ENCODE assay signal across 10 mouse cellular contexts in the genomic region with DNA sequence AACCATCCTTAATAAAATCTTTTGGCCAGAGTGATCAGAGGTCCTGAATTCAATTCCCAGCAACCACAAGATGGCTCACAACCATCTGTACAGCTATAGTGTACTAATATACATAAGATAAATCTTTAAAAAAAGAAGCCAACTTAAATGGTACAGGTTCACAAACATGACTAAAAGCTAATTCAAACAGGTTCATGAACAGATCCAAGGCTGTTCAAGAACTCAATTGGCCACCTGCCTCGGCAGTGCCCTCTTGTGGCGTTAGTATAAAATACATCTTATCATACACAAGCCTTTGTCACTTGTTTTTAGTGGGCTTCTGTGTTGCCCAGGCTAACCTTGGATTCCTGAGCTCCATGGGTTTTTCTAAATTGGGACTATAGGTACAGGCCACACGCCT. TPM values are rescaled to one million over a fixed set of nuclear protein-coding genes. Genes with fewer than 3 reads are reported as not detected.
DNase-seq lines count a peak whose midpoint lies in the region; ATAC-seq and TF ChIP-seq lines count a peak whose summit lies in the region.
"Had no signal": no experiment of that assay in that cellular context is flagged by ENCODE, and none has a peak within 500 bp of the region (broad histone marks: within the 10 kb centered on the region; RNA-seq: fewer than 3 reads in every experiment).

No protein-coding gene starts in this region.

- no peak overlapping the region for H3K27ac ChIP-seq in intestine, postnatal 0 days (ENCODE audit: low read depth, low read length)
- H3K27ac ChIP-seq in intestine, embryonic 16.5 days (ENCODE audit: low read length): no peak overlapping the region

- DNase-seq in CD4-positive, CD25-positive, alpha-beta regulatory T cell, adult 2 months (ENCODE audit: low read depth, low spot score): peak; percentile 89
- peak; percentile 79 for DNase-seq in T-cell, adult 2 months (ENCODE audit: low spot score)
- peak; percentile 87 for DNase-seq in embryo, embryonic 10.5 days (ENCODE audit: low spot score)
- DNase-seq in layer of hippocampus, adult 9-10 months (ENCODE audit: low spot score): peak; percentile 41
- peak; percentile 85 for DNase-seq in retina, embryonic 14.5 days (ENCODE audit: low spot score)

- peaks cover 19% of the 10 kb centered on the region for H3K36me3 ChIP-seq in intestine, postnatal 0 days (ENCODE audit: control insufficient read depth, insufficient read depth)
- H3K36me3 ChIP-seq in intestine, embryonic 16.5 days (ENCODE audit: control insufficient read depth, insufficient read depth, low read length): peaks cover 6% of the 10 kb centered on the region; the same call in 1 of the 2 replicates

- WGBS in intestine, postnatal 0 days: 24% methylated on average over 3 of the region's 3 CpGs
- WGBS in intestine, embryonic 16.5 days: 24% methylated on average over 3 of the region's 3 CpGs

- TF ChIP-seq CTCF in intestine, postnatal 0 days (IDR thresholded peaks at IDR 0.05; ENCODE audit: low read depth): peak; percentile 87

- no peak overlapping the region for H3K9ac ChIP-seq in intestine, postnatal 0 days (ENCODE audit: low read depth, low read length)
- H3K9ac ChIP-seq in intestine, embryonic 16.5 days (ENCODE audit: low read depth, low read length): no peak overlapping the region
- H3K9ac ChIP-seq: liver, embryonic 15.5 days had no signal

- no peak overlapping the region for H3K4me2 ChIP-seq in intestine, postnatal 0 days (replicated peaks; ENCODE audit: low read depth)
- no peak overlapping the region for H3K4me2 ChIP-seq in intestine, embryonic 16.5 days (ENCODE audit: low read depth, low read length)
- H3K4me2 ChIP-seq: liver, embryonic 15.5 days had no signal

- H3K9me3 ChIP-seq in intestine, postnatal 0 days (ENCODE audit: control insufficient read depth): no peaks in the 10 kb centered on the region
- no peaks in the 10 kb centered on the region for H3K9me3 ChIP-seq in intestine, embryonic 16.5 days (ENCODE audit: control insufficient read depth, low read length)
- H3K9me3 ChIP-seq: liver, embryonic 15.5 days had no signal

- ATAC-seq in intestine, postnatal 0 days: no peak
- no peak for ATAC-seq in intestine, embryonic 16.5 days
- ATAC-seq in frontal cortex, adult (ENCODE audit: low TSS enrichment): no peak

- H3K4me1 ChIP-seq in intestine, postnatal 0 days (replicated peaks; ENCODE audit: control insufficient read depth, insufficient read depth, low read length): no peaks in the 10 kb centered on the region
- H3K4me1 ChIP-seq in intestine, embryonic 16.5 days (ENCODE audit: control insufficient read depth, insufficient read depth, low read length): peaks cover 12% of the 10 kb centered on the region; the same call in 1 of the 2 replicates

- no peak overlapping the region for H3K4me3 ChIP-seq in intestine, postnatal 0 days (ENCODE audit: low read depth, low read length)
- no peak overlapping the region for H3K4me3 ChIP-seq in intestine, embryonic 16.5 days (ENCODE audit: low read length)
- H3K4me3 ChIP-seq: liver, embryonic 15.5 days had no signal

- no peaks in the 10 kb centered on the region for H3K27me3 ChIP-seq in intestine, postnatal 0 days (replicated peaks; ENCODE audit: control insufficient read depth, insufficient read depth, low read length)
- no peaks in the 10 kb centered on the region for H3K27me3 ChIP-seq in intestine, embryonic 16.5 days (replicated peaks; ENCODE audit: control insufficient read depth, insufficient read depth, low read length)
- H3K27me3 ChIP-seq: liver, embryonic 15.5 days had no signal

RNA-seq across cellular contexts. Expression of gene Eif1, which starts 3.9 kb away (rescaled TPM):
- 1,650 and 1,730 TPM in 2 replicates for polyA plus RNA-seq in intestine, postnatal 0 days (2015; fragmentation: Nextera tagmentation; extraction: Ambion mirVana)
- 1,811 and 1,878 TPM in 2 replicates for polyA plus RNA-seq in intestine, embryonic 16.5 days (2015; fragmentation: Nextera tagmentation; extraction: Ambion mirVana)

RNA-seq across cellular contexts. Expression of gene Gast, which starts 10.6 kb away (rescaled TPM):
- 1.1 and 5.0 TPM in 2 replicates for polyA plus RNA-seq in intestine, postnatal 0 days (2015; fragmentation: Nextera tagmentation; extraction: Ambion mirVana)
- 0.77 and 0.80 TPM in 2 replicates for polyA plus RNA-seq in intestine, embryonic 16.5 days (2015; fragmentation: Nextera tagmentation; extraction: Ambion mirVana)
- polyA plus RNA-seq: frontal cortex, adult 2 months; liver, embryonic 15.5 days had no signal

RNA-seq across cellular contexts. Expression of gene Hap1, which starts 32.4 kb away (rescaled TPM):
- 10.0 and 10.4 TPM in 2 replicates for polyA plus RNA-seq in intestine, postnatal 0 days (2015; fragmentation: Nextera tagmentation; extraction: Ambion mirVana)
- 12.6 and 13.5 TPM in 2 replicates for polyA plus RNA-seq in intestine, embryonic 16.5 days (2015; fragmentation: Nextera tagmentation; extraction: Ambion mirVana)

RNA-seq across cellular contexts. Expression of gene Krt42, which starts 53.9 kb away (rescaled TPM):
- polyA plus RNA-seq in intestine, postnatal 0 days (2015; fragmentation: Nextera tagmentation; extraction: Ambion mirVana): 0.12 and 0.18 TPM in 2 replicates
- not detected in 2 replicates for polyA plus RNA-seq in intestine, embryonic 16.5 days (2015; fragmentation: Nextera tagmentation; extraction: Ambion mirVana)
- polyA plus RNA-seq: liver, embryonic 15.5 days had no signal
